Mouse (Mus musculus) gonadal fat pad, adult 2 months (tissue): ENCODE data around the gene Terb1. TPM values are rescaled to one million over a fixed set of nuclear protein-coding genes. Genes with fewer than 3 reads are reported as not detected.
A peak's percentile ranks its signal among the peaks of the same experiment; 100 is the strongest.

ENCODE experiments used
- DNase-seq: peaks from one replicate; pipeline ENCODE4 v3.0.0-alpha.2; 2012; ENCODE audit warnings: low read depth
- polyA plus RNA-seq: library from polyadenylated mRNA; depleted of rRNA; stranded (reverse); fragments of >200 nt; gene quantifications from 2 replicates; pipeline ENCODE4 v1.2.3, GENCODE M21; 2012; rRNA removed

Gene Terb1
- 0.15 and 0.26 TPM in 2 replicates for polyA plus RNA-seq

DNA sequence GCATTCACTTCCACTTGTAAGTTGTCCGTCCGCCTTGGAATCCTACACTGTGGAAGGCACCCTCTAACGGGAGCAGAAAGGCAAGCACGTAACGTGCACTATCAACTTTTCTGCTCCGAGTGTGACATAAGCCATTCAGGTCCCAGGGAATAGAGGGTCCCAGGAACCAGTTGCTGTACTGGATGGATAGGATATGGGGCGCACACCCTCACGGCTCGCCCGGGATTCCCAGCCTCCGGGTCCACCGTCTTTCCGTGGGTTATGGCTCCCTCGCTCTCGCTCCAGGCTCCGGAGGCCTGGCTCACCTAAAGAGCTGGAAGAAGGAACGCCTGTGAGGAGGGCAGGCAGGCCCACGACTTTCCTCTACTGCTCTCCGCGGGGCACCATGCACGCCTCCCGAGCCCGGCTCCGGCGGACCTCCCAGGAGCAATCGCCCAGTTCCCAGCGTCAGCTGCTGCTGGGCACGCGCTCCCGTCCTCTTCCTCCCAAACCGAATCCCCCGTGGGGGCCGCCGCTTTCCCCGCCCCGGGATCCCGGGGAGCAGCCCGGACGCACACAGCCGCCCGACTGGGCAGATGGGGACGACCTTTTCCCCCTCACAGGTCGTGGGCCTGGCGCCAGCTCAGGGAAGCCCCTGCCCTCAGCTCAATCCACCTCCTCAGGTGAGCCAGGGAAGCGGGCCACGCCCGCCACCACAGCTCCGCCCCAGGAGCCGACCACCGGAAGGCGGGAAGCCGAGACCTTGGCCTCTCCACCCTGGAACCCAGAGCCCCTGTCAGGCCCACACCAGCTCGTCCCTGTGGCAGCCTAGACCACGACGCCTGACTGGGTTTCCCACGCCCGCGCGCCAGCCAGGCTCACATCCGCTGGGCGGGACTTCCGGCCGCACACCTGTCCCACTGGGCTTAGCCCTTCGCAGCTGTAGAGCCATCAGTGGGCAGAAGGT, at the start of gene Terb1:
TSS of gene Terb1 (minus strand) at position 850 of the 946 bp plus-strand sequence.
- no peak for DNase-seq

DNA sequence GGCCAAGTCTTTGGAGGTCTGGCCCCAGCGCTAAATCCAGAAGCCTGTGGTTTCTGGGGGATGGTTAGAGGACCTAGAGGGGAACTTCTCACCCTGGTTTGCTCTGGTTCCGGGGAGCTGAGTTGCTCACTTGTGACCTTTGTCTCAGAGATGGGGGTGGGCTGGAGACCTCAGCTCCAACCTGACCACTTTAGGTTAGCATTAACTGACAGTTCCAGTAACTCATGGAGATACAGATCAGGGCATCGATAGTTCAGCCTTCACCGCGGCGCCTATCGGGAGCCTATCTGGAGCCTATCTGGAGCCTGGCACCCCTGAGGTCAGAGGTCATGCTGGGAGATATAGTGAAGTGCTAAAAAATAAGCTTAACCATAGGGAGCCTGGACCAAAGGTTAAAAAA, 47.5 kb upstream of the Terb1 start:
- no peak for DNase-seq

DNA sequence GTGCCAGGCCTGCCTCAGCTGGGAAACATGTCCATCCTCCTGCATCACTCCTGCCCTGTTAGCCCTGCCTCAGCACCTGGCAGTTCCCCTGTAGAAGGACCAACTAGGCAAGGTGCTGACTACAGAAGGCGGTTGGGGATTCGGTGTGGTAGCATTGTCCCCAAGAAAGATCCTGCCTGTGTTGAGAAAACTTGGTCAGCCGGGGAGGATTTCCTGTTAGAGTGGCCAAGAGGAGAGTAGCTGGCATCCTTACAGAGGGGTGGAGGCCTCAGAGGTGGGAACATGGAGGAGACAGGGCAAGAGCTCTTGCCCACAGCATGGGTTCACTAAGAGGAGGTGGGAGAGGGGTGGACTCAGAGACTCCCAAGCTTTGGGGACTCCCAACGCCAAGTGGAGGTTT, 45.5 kb upstream of the Terb1 start:
- DNase-seq, result no peak

DNA sequence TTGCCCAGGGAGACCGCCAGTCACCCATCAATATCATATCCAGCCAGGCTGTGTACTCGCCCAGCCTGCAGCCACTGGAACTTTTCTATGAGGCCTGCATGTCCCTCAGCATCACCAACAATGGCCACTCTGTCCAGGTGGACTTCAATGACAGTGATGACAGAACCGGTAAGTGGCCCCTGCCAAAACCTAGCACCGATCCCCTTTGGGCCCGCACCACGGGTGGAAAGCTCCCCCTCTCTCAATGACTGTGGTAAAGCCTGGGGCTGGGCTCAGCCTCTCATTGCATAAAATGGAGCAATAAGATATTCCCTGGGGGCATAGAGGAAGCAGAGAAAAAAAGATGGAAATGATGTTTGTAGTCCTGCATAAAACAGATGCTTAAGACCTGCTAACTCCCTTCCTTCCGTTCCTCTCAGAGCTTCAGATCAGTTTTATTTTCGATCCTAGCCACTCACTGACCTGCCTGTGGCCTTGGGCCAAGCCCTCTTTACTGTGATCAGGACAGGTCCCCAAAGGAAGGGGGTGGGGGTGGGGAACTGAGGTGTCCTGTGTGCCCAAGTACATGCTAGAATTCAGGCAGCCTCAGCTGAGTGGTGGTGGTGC, 33.8 kb upstream of the Terb1 start:
- DNase-seq, result no peak

DNA sequence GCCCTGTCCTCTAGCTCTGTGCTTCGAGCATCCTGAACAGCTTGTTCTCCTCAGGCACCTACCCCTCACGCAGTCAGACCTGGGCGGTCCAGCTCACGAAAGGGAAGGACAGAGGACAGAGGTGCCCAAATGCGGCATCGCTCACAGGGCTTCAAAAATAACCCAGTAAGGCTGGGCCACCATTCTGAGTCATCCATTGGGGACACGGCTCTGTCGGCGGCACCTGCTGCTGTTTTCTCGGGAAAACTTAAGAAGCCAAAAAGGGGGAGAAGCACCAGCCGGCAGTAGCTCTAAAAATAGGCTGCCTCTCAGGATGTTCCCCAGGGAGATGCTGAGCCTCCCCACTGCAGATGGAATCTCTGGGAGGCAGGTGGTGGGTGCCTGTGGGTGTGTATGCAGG, 32.5 kb upstream of the Terb1 start:
- no peak for DNase-seq

DNA sequence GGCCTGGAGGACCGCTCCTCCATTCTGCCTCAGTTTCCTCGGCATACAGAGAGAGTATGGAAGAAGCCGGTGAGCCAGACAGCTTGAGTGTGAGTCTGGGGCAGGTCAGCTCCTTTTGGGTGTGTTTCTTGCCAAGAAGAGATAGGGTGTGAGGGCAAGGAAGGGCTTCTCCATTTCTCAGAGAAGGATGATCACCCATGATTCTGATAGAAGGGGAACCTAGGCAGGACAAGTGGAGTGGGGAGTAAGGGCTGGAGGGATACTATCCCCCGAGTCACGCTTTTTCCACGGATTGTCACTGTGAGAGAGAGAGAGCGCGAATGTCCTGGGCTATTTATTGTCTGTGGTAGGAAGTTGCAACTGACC, 31.8 kb upstream of the Terb1 start:
- no peak for DNase-seq

DNA sequence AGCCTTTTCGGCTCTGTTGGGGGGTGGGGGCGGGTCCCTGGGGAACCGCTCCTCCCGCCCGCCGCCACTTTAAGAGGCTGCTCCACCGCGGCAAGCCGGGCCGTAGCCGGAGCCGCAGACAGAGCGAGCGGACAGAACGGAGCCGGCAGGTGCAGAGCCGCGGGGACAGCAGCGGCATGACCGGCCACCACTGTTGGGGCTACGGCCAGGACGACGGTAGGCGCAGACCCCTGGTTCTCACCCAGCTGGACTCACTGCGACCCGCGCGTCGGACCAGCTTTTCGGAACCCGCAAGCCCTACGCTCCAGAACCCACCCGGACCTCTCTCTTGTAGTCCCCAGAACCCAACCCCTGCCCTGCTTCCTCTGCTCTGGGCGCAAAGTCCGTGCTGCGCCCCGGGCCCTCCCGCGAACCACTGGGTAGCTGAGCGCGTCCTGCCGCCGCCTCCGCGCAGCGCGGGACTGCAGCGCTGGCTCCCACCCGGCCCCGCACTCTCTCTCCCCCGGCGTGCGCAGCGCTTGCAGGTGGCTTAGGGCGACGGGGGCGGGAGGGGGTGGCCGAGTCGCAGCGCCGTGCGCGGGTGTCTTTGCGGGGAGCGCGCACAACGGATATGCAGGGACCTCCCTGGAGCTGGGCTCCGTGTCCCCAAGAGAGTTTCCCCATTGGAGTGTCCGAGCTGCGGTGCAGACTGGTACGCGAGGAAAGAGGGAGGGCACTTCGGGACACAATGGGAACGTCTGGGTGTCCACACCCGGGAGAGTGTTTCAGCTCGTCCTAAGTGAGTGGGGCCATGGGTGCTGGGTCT, 31.2 kb upstream of the Terb1 start:
- DNase-seq, result no peak

DNA sequence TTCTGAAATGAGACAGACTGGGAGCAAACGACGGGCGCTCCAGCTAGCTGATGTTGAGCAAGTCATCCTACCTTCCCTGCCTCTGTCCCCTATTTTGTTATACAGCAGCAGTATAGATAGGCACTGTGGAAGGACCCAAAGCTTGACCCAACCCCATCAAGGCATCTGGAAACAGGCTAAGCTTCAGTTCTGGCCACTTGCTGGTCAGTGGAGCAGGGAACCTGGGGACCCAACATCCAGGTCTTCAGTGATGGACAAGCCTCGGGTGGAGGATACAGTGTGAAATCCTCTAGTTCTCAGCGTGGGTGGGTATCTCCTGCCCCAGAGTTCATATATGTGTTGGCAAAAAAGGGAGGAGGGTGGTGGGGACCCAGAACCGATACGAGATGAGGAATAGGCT, 30.5 kb upstream of the Terb1 start:
- DNase-seq, result no peak

DNA sequence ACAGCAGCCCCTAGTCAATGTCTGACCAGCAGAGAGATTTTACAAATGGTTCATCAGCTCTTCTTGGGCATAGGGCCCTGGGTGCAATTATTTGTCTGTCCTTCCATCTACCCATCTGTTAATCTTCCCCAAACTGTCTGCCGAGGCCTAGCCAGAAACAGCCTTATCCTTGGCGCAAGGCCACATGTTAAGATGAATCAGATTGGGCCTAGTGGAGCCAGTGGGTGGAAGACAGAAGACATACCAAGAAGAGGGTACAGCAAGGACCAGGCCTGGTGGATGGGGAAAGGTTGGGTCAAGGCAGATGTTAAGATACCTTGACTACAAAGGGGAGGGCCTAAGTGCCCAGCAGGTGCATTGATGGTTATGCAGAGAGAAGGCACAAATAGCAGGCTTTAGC, 29.9 kb upstream of the Terb1 start:
- no peak for DNase-seq

DNA sequence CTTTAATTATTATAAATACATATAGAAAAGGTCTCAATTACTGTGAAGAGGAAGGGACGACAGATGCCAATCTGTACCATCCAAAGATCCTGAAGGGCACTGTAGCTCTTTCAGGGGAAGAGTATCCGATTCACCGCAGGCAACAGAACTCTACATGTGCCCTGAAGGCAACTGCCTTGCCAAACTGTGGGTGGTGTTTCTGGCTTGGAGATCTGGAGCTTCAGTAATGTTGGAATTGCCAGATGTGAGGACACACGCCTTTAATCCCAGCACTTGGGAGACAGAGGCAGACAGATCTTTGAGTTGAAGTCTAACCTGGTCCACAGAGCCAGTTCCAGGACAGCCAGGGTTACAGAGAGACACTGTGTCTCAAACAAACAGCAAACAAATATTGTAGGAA, 29.2 kb upstream of the Terb1 start:
- DNase-seq, result no peak

DNA sequence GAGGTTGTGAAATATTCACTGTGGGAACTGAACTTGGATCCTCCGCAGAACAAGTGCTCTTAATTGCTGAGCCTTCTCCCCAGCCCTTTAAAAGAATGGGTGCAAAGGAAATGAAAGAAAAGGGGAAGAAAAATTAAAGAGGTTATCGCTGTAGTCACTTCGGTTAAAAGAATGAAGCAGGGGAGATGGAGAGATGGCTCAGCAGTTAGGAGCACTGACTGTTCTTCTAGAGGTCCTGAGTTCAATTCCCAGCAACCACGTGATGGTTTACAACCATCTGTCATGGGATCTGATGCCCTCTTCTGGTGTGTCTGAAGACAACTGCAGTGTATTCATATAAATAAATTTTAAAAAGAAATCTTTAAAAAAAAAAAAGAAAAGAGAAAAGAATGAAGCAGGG, 26.3 kb upstream of the Terb1 start:
- DNase-seq, result no peak

DNA sequence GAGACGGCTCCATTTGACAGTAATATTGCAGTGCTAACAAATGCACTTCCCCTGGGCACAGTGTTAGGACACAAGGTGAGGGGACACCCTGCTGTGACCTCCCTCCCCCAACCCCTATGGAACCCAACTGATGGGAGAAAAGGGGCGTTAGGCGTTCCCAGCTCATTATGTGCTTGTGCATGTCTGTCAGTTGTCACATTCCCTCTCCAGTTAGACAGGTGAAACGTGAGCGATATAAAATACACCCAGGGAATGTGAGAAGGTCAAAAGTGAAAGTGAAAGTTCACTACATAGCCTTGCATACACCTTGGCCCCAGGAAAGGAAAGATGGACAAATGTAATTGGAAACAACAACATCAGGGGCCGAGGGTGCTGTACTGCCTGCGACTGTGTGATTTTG, 25.7 kb upstream of the Terb1 start:
- no peak for DNase-seq

DNA sequence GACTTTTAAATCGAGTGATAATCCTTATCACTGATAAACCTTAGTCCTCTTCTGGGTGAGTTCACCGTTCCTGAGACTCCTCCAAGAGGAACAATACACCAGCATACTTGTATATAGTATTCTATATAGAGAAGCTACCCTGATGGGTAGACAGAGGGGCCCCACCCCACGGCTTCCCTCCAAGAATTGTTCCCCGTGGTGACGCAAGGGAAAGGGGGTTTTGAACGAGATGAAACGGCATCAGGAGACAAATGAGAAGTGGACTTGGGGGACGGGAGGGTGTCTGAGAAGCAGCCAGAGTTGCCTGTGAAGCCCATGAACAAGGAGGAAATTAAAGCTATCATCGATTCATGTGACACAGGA, 25.1 kb upstream of the Terb1 start:
- DNase-seq, result peak; percentile 9

DNA sequence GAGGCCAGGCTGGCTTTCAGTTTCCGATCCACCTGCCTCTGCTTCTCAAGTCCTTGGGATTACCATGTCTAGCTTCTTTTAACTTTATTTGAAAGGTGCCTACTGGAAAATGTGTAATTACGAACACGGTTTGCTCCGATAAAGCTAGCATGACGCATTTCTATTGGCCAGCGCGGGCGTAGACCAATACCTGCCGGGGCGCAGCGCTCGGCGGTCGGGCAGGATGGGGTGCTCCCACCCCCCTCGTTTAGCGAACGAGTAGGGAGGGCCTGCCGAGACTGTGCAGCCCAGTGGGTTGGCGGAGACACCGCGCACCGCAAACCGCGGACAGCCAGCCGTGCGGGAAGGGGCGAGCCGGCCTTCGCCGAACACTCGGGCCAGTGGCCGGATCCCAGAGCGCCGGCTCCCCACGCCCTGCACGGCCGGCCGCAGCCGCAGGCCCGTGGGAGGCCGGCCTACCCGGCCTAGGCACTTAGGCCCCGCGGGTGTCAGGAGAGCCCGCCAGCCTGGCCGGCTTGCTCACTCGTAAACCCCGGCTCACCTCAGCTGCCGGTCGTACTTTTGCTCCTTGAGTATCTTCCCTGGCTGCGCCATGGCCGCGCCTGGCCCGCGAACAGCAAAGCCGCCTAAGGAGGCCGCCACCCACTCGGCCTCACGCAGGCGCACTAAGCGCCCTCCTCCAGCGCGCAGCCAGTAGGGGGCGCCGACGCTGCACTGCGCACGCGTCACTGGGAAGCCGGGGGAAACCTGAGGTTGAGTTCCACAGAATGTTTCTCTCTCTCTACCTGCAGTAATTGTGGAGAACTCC, 24.5 kb upstream of the Terb1 start, which contains the start of the genes Nae1 and Car7:
TSS of gene Nae1 (minus strand) at position 667 of the 808 bp plus-strand sequence.
TSS of gene Car7 (plus strand) at position 719 of the 808 bp plus-strand sequence.
- DNase-seq, result peak; percentile 34

DNA sequence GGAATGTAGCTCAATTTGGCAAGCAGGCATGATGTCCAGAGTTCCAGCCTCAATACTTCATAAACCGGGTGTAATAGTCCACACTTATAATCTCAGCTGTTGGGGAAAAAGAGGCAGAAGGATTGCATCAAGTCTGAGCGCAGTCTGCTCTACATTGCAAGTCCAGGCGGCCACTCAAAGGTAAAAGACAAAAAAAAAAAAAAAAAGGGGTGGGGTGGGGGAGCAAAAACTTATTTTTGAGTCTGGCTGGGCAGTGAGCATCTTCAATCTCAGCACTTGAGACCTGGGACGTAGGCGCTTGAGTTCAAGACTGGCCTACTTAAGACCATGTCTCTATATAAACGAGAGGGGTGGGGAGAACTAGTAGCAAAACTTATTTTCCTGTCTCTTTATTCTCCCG, 23.8 kb upstream of the Terb1 start:
- DNase-seq, result no peak

DNA sequence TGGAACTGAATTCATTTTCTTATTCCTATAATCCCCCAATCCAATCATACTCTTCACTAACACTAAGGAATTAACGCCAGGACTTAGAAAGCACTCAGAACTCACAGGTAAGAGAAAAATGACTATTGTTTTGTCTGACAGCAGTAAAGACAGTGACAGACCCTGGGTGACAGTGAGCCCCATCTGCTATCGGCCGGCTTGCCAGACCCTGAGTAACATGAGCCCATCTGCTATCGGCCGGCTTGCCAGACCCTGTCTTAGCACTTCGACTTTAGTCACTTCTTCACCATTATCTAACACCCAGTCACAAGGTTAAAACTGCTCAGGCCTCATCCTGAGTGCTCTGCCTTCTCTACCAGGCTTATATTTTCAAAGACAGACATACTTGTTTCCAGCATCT, 20.0 kb upstream of the Terb1 start:
- DNase-seq, result no peak

DNA sequence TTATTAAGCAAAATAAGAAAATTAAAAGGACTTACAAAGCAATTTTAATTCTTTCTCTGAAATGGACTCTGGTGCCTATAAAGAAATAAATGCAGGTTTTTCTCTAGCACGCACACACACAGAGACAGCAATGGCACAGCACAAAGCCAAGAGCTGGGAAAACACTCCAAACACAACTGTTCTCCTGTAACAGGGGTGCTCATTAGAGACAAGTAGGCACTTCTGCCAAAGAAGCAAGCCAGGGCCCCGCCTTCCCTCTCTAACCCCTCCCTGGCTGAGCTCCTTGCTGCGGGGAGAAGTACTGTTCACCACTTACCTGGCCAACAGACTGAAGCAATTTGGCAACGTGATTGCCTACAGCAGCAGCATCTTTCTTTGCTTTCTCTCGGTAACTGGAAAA, 8.2 kb upstream of the Terb1 start:
- no peak for DNase-seq

DNA sequence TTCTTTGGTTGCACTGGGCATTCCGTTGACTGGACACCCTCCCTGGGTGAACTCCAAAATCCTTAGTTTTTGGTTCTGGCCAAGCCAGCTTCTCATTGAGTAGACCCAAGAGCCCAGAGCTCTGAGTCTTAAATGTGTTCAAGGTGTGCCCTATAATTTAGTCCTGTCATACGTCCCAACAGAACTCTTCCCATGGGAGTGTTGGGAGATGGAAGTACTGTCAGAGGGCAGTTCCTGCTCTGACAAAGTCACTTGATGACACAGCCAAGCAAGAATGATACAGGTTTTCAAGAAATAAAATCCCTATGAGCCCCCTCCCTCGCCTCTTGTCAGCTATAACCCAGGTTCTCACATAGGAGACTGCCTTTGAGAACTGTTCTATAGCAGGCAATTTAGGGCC, 424 bp upstream of the Terb1 start:
- DNase-seq, result no peak

DNA sequence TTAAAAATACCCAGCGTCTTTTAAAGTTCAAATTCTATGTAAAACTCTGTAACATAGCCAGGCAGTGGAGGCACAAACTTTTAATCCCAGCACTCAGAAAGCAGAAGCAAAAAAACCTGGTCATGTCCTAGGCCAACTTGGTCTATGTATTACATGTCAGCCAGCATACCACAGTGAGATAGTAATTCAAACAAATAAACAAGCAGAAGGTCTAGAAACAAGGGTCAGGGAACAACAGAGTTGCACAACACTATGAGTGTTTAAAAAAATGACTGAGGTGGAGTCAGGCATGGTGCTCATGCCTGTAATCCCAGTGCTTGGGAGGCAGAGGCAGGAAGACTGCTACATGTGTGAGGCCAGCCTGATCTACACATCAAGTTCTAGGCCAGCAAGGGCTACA, 30.6 kb downstream of the Terb1 start:
- no peak for DNase-seq

DNA sequence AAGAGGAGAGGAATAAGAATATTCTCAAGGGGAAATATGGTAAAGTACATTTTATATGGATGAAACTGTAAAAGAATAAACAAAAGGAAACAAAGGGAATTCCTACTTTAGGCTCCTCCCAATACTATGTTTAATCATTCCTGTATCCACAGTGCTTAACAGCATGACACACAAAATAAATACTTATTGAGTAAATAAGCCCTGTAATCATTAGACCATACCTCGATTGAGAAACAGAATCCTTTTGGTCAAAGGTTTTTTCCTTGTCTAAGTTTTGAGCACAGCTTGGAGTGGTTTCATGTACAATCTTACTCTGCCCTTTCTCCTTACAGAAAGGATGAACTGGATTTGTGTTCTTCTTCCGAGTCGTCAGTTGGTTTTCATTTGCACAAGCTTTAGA, 37.2 kb downstream of the Terb1 start:
- DNase-seq, result no peak

DNA sequence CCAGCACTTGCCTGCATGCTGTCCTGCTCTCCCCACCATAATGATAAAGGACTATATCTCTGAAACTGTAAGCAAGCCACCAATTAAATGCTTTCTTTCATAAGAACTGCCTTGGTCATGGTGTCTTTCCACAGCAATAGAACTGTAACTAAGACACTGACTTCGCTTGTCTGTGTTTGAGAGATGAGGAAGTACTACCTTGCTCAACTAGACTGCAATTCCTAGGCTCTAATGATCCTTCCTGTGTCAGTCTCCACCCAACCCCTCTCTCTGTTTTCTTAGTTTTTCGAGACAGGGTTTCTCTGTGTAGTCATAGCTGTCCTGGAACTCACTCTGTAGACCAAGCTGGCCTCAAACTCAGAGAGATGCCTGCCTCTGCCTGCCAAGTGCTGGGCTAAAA, 42.2 kb downstream of the Terb1 start:
- no peak for DNase-seq

DNA sequence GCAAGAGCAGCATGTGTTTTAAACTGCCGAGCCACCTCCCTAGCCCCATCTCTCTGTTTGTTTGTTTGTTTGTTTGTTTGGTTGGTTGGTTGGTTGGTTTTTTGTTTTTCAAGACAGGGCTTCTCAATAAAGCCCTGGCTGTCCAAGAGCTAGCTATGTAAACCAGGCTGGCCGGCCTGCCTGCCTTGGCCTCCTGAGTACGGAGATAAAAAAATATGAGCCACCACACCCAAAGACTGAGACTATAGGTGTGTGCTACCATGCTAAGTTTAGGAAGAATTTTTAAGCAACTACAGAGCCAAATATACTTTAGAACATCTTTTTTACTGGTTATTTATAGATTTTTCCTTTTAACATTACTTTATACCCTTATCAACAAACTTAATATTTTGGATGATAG, 57.5 kb downstream of the Terb1 start:
- DNase-seq, result no peak
